Mouse (Mus musculus) heart, embryonic 10.5 days (tissue): ENCODE data around the gene Bbs12. TPM values are rescaled to one million over a fixed set of nuclear protein-coding genes. Genes with fewer than 3 reads are reported as not detected.

Experiments used
- DNase-seq: peaks from one replicate; pipeline ENCODE4 v3.0.0-alpha.2; 2017; ENCODE audit warnings: low spot score
- H3K27ac ChIP-seq: fragments of 300-500 bp; sonication (generic); 2 replicates; pipeline ENCODE4 v1.5.1; 2016; ENCODE audit warnings: mild to moderate bottlenecking
- H3K27me3 ChIP-seq: fragments of 300-500 bp; sonication (generic); 2 replicates; pipeline ENCODE4 v1.6.1; 2016; ENCODE audit warnings: mild to moderate bottlenecking; ENCODE audit not compliant: poor library complexity, insufficient read depth, severe bottlenecking
- H3K36me3 ChIP-seq: fragments of 300-500 bp; sonication (generic); 2 replicates; pipeline ENCODE4 v1.6.1; 2016; ENCODE audit warnings: mild to moderate bottlenecking, moderate library complexity
- H3K4me1 ChIP-seq: fragments of 300-500 bp; sonication (generic); 2 replicates; pipeline ENCODE4 v1.6.1; 2016; ENCODE audit warnings: mild to moderate bottlenecking
- H3K4me3 ChIP-seq: fragments of 300-500 bp; sonication (generic); 2 replicates; pipeline ENCODE4 v1.5.1; 2016; ENCODE audit warnings: mild to moderate bottlenecking, moderate library complexity
- H3K9me3 ChIP-seq: fragments of 300-500 bp; sonication (generic); 2 replicates; pipeline ENCODE4 v1.6.1; 2016; ENCODE audit warnings: mild to moderate bottlenecking, moderate library complexity
- WGBS: fragments of 180-500 bp; shearing (Covaris S2); methylation state at CpG from one replicate; pipeline ENCODE4 v1.1.7; 2016; 5-methylcytosine and 5-hydroxymethylcytosine counted together
- polyA plus RNA-seq: library from polyadenylated mRNA; unstranded; fragments of >200 nt; fragmentation: Nextera tagmentation; extraction: Ambion mirVana; gene quantifications from 2 replicates; pipeline ENCODE4 v1.2.1, GENCODE M21; 2016

The Bbs12 gene
- 5.9 and 7.7 TPM in 2 replicates for polyA plus RNA-seq

DNA sequence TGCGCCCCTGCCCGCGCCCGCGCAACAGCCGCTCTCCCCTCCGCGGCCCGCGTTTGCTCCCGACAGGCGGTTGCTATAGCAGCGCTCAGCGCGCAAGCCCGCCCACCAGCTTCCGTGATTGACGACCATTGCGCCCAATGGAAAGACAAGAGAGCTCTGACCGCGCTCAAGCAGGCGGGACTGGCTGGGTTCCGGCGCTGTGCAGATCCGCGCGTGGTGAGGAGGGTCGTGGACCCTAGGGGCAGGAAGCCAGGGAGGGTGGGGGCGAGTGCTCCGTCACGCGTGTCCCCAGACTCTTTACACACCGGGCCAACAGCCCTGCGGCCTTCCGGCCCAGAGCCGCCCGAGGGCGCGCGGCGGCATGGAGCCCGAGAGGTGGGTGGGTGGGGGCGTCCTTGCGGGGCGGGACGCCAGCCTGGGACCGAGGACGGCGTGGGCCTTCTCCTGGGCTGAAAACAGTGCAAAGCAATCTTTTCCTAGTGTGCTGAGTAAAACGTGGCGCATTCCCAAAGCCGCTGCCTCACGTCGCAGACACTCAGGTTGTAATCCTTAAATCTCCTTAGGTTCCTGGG, at the start of gene Bbs12, which contains the start of gene Cetn4:
Gene Bbs12 (plus strand): TSS at position 185 of the 572 bp plus-strand sequence.
Gene Cetn4 (minus strand): TSS at position 339 of the 572 bp plus-strand sequence.
- H3K27me3 ChIP-seq: no peaks in the 10 kb centered on the region
- under 1% methylated on average over 54 of the region's 54 CpGs for WGBS
- H3K36me3 ChIP-seq: no peaks in the 10 kb centered on the region
- peak within 1 kb of the TSS; percentile 77 for H3K4me3 ChIP-seq
- H3K27ac ChIP-seq: peak within 1 kb of the TSS; percentile 93
- H3K9me3 ChIP-seq: no peaks in the 10 kb centered on the region
- DNase-seq: peak; percentile 97
- peaks cover 9% of the 10 kb centered on the region; the same call in 1 of the 2 replicates for H3K4me1 ChIP-seq

DNA sequence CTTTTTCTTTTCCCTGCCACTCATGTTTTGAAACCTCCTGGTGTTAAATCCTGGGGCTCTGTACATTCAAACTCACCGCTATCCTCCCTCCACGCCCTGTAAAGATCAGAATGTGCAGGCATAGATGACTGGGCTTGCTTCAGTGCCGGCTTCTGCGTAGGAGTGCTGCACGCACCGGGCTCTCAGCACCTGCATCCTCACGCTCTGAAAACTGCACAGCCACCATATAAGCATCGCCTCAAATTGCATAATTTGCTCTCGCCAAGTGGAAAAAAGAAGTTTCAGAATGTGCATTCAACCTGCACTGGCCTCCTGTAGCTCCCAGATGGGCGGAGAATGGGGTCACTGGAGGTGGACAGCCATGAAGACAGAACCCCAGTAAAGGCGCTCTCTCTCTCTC, 44.0 kb upstream of the Bbs12 start:
- no peaks in the 10 kb centered on the region for H3K9me3 ChIP-seq
- no peaks in the 10 kb centered on the region for H3K4me1 ChIP-seq
- no peak overlapping the region for H3K27ac ChIP-seq
- H3K4me3 ChIP-seq: no peak overlapping the region
- no peaks in the 10 kb centered on the region for H3K27me3 ChIP-seq
- no peaks in the 10 kb centered on the region for H3K36me3 ChIP-seq
- WGBS: 83% methylated on average over 11 of the region's 11 CpGs
- DNase-seq: peak; percentile 19

- Histone ChIP-seq H3K4me1 (no peaks in the 10 kb centered on the region), H3K27me3 (no peaks in the 10 kb centered on the region), H3K4me3 (no peak overlapping the region), H3K9me3 (no peaks in the 10 kb centered on the region), H3K27ac (no peak overlapping the region), H3K36me3 (no peaks in the 10 kb centered on the region)
- peak; percentile 53 for DNase-seq
- 88% methylated on average over 4 of the region's 4 CpGs for WGBS
Measured at GRCm38 (mm10) chr3:37269926-37270325, 42.4 kb upstream of the Bbs12 start.

- Histone ChIP-seq H3K9me3 (no peaks in the 10 kb centered on the region), H3K27me3 (no peaks in the 10 kb centered on the region), H3K4me1 (no peaks in the 10 kb centered on the region), H3K27ac (no peak overlapping the region), H3K36me3 (no peaks in the 10 kb centered on the region), H3K4me3 (no peak overlapping the region)
- 0% methylated on average over 1 of the region's 1 CpGs for whole genome bisulfite sequencing
- DNase-seq: peak; percentile 73
Measured at GRCm38 (mm10) chr3:37271209-37271608, 41.1 kb upstream of the Bbs12 start.

- no peaks in the 10 kb centered on the region for H3K4me1 ChIP-seq
- H3K4me3 ChIP-seq: no peak overlapping the region
- peak; percentile 39 for DNase-seq
- H3K36me3 ChIP-seq: no peaks in the 10 kb centered on the region
- H3K27me3 ChIP-seq: no peaks in the 10 kb centered on the region
- no peaks in the 10 kb centered on the region for H3K9me3 ChIP-seq
- H3K27ac ChIP-seq: no peak overlapping the region
- WGBS: 80% methylated on average over 7 of the region's 7 CpGs
Measured at GRCm38 (mm10) chr3:37273092-37273491, 39.3 kb upstream of the Bbs12 start.

- DNase-seq: peak; percentile 24
- Histone ChIP-seq H3K4me3 (no peak overlapping the region), H3K27me3 (no peaks in the 10 kb centered on the region), H3K27ac (no peak overlapping the region), H3K9me3 (no peaks in the 10 kb centered on the region), H3K4me1 (no peaks in the 10 kb centered on the region), H3K36me3 (no peaks in the 10 kb centered on the region)
- 61% methylated on average over 6 of the region's 6 CpGs for WGBS
Measured at GRCm38 (mm10) chr3:37274661-37275060, 37.7 kb upstream of the Bbs12 start.

DNA sequence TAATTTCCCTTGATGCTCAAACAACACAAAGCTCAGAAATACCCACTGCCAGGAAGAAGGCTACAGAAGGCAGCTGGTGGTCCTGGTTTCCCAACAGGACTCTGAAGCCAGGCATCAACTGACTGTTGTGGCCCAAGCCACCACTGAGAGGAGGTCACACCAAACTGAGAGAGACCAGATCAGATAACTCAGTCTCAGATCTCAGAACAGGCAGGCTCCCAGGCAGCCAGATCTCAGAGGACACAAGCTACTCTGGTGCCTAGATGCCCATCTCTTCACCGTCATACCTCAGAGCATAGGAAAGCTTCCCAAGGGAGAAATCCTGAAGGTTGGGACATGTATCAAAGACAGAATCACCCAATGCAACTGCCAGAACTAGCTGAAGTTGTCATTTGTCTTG, 32.1 kb upstream of the Bbs12 start:
- H3K4me3 ChIP-seq: no peak overlapping the region
- no peak overlapping the region for H3K27ac ChIP-seq
- H3K36me3 ChIP-seq: no peaks in the 10 kb centered on the region
- H3K27me3 ChIP-seq: no peaks in the 10 kb centered on the region
- no peaks in the 10 kb centered on the region for H3K4me1 ChIP-seq
- 80% methylated on average over 1 of the region's 1 CpGs for WGBS
- peak; percentile 66 for DNase-seq
- H3K9me3 ChIP-seq: no peaks in the 10 kb centered on the region

- Histone ChIP-seq H3K4me3 (no peak overlapping the region), H3K9me3 (no peaks in the 10 kb centered on the region), H3K36me3 (no peaks in the 10 kb centered on the region), H3K4me1 (no peaks in the 10 kb centered on the region), H3K27me3 (no peaks in the 10 kb centered on the region), H3K27ac (no peak overlapping the region)
- DNase-seq: no peak
- 76% methylated on average over 8 of the region's 8 CpGs for WGBS
Measured at GRCm38 (mm10) chr3:37280871-37281270, 31.5 kb upstream of the Bbs12 start.

DNA sequence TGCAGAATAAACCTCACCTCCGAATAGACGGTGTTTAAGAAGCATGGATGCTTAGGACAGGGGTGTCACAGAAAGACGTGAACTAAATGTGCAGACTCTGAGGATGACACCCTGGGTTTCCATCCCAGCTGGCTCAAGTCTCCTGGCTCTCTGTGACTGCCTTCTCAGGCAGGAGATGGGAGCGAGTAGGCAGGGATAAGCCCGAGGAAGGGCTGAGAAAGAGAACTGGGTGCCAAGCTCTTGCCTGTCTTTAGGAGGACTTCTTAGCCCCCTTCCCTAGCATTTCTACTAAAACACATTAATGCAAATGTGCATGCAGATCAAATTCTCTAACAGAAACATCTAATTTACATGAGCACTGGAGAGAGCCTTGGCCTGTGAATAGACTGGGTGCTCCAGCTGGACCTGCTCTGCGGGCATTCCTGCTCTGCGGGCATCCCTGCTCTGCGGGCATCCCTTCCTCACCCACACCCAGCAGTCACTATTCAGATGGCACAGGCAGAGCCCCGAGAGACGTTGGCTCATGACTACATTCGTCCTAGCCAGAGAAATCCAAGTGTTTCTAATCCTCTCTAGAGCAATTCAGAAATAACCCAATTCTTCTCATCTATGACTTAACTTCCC, 29.9 kb upstream of the Bbs12 start:
- Histone ChIP-seq H3K27ac (no peak overlapping the region), H3K27me3 (no peaks in the 10 kb centered on the region), H3K4me1 (no peaks in the 10 kb centered on the region), H3K4me3 (no peak overlapping the region), H3K36me3 (no peaks in the 10 kb centered on the region), H3K9me3 (no peaks in the 10 kb centered on the region)
- WGBS: 74% methylated on average over 11 of the region's 11 CpGs
- peak; percentile 53 for DNase-seq

GRCm38 (mm10) chr3:37283234-37283633, 29.1 kb upstream of the Bbs12 start:
- no peak overlapping the region for H3K27ac ChIP-seq
- no peaks in the 10 kb centered on the region for H3K4me1 ChIP-seq
- H3K9me3 ChIP-seq: no peaks in the 10 kb centered on the region
- DNase-seq: peak; percentile 47
- no peak overlapping the region for H3K4me3 ChIP-seq
- H3K27me3 ChIP-seq: no peaks in the 10 kb centered on the region
- WGBS: 70% methylated on average over 4 of the region's 4 CpGs
- no peaks in the 10 kb centered on the region for H3K36me3 ChIP-seq

DNA sequence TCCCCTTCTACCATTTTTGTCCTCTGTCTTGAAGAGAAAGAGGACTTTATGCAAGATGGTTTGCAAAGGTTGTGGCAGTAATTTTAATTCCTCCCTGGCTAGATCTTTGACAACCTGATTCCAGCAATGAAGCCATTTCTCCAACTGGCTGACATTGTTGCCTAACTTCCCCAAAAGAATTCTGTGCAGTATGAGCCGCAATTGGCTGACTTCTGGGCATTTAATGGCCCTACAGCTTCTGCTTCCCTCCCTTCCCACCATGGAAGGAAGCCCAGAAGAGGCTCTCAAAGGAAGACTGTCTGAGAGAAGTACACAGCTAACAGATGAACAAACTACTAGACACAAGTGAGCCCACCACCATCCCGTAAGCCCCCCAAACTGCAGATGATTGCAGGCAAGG, 23.1 kb upstream of the Bbs12 start:
- no peaks in the 10 kb centered on the region for H3K27me3 ChIP-seq
- 93% methylated on average over 2 of the region's 2 CpGs for WGBS
- no peaks in the 10 kb centered on the region for H3K4me1 ChIP-seq
- DNase-seq: no peak
- no peak overlapping the region for H3K4me3 ChIP-seq
- no peaks in the 10 kb centered on the region for H3K36me3 ChIP-seq
- no peaks in the 10 kb centered on the region for H3K9me3 ChIP-seq
- H3K27ac ChIP-seq: no peak overlapping the region

DNA sequence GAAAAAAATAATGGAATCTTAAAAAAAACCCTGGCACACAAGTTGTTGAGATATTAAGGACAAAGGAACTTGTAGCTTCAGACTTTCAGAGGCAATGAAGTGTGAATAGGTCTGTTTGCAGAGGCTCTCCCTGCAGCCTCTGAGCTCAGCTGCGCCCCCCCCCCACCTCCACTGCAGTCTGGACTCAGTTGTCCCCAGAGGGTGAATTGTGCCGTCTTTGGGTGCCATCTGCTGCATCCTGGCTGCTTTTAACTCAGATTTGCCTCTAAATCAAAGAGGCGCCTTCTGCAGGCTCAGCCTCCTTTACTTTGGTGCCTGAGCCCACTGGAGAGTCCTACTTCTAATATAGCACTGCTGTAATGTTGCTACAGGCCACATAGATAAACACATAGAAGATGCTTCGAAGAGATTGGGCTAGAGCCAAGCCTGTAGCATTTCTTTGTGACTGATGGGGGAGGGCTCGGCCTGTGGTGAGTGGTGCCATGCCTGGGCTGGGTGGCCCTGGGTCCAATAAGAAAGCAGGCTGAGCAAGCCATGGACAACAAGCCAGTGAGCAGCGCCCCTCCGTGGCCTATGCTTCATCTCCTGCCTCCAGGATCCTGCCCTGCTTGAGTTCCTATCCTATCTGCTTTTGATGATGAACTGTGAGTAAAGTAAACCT, 21.3 kb upstream of the Bbs12 start:
- Histone ChIP-seq H3K9me3 (no peaks in the 10 kb centered on the region), H3K27me3 (no peaks in the 10 kb centered on the region), H3K4me3 (no peak overlapping the region), H3K4me1 (no peaks in the 10 kb centered on the region), H3K36me3 (no peaks in the 10 kb centered on the region), H3K27ac (no peak overlapping the region)
- WGBS: 64% methylated on average over 7 of the region's 7 CpGs
- no peak for DNase-seq

DNA sequence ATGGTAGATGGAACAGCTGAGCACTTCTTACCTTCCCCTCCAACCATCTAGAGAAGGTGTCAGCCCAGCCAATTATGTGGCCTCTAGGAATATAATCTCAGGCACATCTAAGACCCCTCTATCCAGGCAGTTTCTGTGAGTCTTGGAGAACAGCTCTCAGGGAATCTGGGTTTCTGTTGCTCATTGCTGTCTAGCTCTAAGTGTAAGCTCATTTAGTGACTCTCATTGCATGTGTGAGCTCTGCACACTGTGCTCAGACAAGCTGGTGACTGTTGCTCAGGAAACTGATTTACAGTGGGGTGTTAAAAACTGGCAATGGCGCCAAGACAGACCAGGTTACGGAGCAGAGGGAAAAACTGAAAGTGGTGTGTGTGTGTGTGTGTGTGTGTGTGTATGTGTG, 20.4 kb upstream of the Bbs12 start:
- no peaks in the 10 kb centered on the region for H3K27me3 ChIP-seq
- no peaks in the 10 kb centered on the region for H3K9me3 ChIP-seq
- no peaks in the 10 kb centered on the region for H3K4me1 ChIP-seq
- WGBS: 88% methylated on average over 2 of the region's 2 CpGs
- H3K27ac ChIP-seq: no peak overlapping the region
- no peak for DNase-seq
- no peak overlapping the region for H3K4me3 ChIP-seq
- no peaks in the 10 kb centered on the region for H3K36me3 ChIP-seq
